Mouse (Mus musculus) thymus, postnatal 25 days (tissue): ENCODE data around the gene Renbp.

Source experiments
- DNase-seq: peaks from one replicate; pipeline ENCODE4 v3.0.0; 2022

The Renbp gene

GRCm38 (mm10) chrX:73930402-73931062, at the start of gene Renbp:
TSS of gene Renbp (minus strand) at chrX:73930850.
- DNase-seq: peak; percentile 55

- no peak for DNase-seq
These were observed 47.1 kb upstream of the Renbp start for GRCm38 (mm10) chrX:73977783-73978182.

GRCm38 (mm10) chrX:73976283-73976682, 45.6 kb upstream of the Renbp start:
- no peak for DNase-seq

GRCm38 (mm10) chrX:73972774-73973173, 42.1 kb upstream of the Renbp start:
- DNase-seq: no peak

GRCm38 (mm10) chrX:73970781-73971180, 40.1 kb upstream of the Renbp start:
- DNase-seq: no peak

GRCm38 (mm10) chrX:73969729-73970128, 39.1 kb upstream of the Renbp start:
- no peak for DNase-seq

- DNase-seq: no peak
These were observed 38.5 kb upstream of the Renbp start for GRCm38 (mm10) chrX:73969167-73969566.

- peak; percentile 87 for DNase-seq
These were observed 36.8 kb upstream of the Renbp start for GRCm38 (mm10) chrX:73967177-73968075.

GRCm38 (mm10) chrX:73966248-73967176, 35.9 kb upstream of the Renbp start, which contains the start of gene Hcfc1:
TSS of gene Hcfc1 (minus strand) at chrX:73966357.
- DNase-seq: peak; percentile 88

- DNase-seq: peak; percentile 78
These were observed 34.7 kb upstream of the Renbp start for GRCm38 (mm10) chrX:73965307-73965706.

- peak; percentile 28 for DNase-seq
These were observed 33.7 kb upstream of the Renbp start for GRCm38 (mm10) chrX:73964363-73964762.

GRCm38 (mm10) chrX:73954988-73955387, 24.3 kb upstream of the Renbp start:
- DNase-seq: no peak

- DNase-seq: no peak
These were observed 22.0 kb upstream of the Renbp start for GRCm38 (mm10) chrX:73952603-73953002.

GRCm38 (mm10) chrX:73949341-73949740, 18.7 kb upstream of the Renbp start:
- no peak for DNase-seq

- peak; percentile 50 for DNase-seq
These were observed 18.0 kb upstream of the Renbp start for GRCm38 (mm10) chrX:73948647-73949046.

- no peak for DNase-seq
These were observed 16.2 kb upstream of the Renbp start for GRCm38 (mm10) chrX:73946896-73947295.

GRCm38 (mm10) chrX:73942294-73942693, 11.6 kb upstream of the Renbp start:
- DNase-seq: no peak

- DNase-seq: no peak
These were observed 11.2 kb upstream of the Renbp start for GRCm38 (mm10) chrX:73941860-73942259.

GRCm38 (mm10) chrX:73931871-73932270, 1.2 kb upstream of the Renbp start:
- no peak for DNase-seq

- DNase-seq: peak; percentile 43
These were observed 8.1 kb downstream of the Renbp start for GRCm38 (mm10) chrX:73922550-73922882.

GRCm38 (mm10) chrX:73921823-73922549, 8.7 kb downstream of the Renbp start, which contains the start of the genes Arhgap4 and Naa10:
TSS of gene Arhgap4 (minus strand) at chrX:73921870.
TSS of gene Naa10 (minus strand) at chrX:73921944.
- DNase-seq: peak; percentile 81

GRCm38 (mm10) chrX:73921285-73921822, 9.3 kb downstream of the Renbp start:
- DNase-seq: no peak
